Mouse (Mus musculus): Measurements from ENCODE around the gene Gm20388.

DNA sequence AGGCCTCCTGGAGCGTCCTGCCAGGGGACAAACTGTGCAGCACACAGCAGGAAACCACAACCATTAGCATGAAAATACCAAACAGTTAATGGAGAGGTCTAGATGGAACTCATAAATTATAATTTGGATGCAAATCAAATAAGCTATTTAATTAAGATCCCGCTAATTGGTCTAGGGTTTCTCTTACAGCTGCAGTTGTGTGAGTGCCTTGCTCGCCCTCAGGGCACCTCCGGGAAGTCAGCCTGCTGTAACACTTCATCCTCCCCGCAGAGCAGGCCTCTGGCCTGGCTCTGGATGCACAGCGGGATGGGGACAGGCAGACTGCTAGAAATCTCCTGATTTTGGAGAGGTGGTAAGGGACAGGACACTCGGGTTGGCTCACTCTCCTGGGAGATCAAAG is 2675.5 kb downstream of the Gm20388 start:
- TF ChIP-seq CTCF (IDR thresholded peaks at IDR 0.05; ENCODE audit: low read depth), result no peak
- no peak for TF ChIP-seq EP300 (IDR thresholded peaks at IDR 0.05; ENCODE audit: low read depth)

Measured in liver, embryonic 14.5 days (tissue).